Mouse (Mus musculus): ENCODE results near the gene St8sia1. TPM values are rescaled to one million over a fixed set of nuclear protein-coding genes. Genes with fewer than 3 reads are reported as not detected.

St8sia1 gene
- polyA plus RNA-seq, 1 experiment from 2014 or later = 1.1 TPM

- H3K4me3 ChIP-seq (ENCODE audit: control insufficient read depth in 1 of 2, insufficient read depth in 1 of 2, low read depth in 1 of 2, low read length in 2 of 2) = no peak overlapping the region
- no peak for ATAC-seq (ENCODE audit: insufficient number of reproducible peaks, insufficient read depth, low FRiP score, low read depth)
- H3K36me3 ChIP-seq (ENCODE audit: control insufficient read depth, insufficient read depth, low read length) = no peaks in the 10 kb centered on the region
- no peak overlapping the region for H3K27ac ChIP-seq (replicated peaks in 1 of 2; ENCODE audit: control insufficient read depth in 1 of 2, insufficient read depth in 1 of 2, low read depth in 2 of 2, low read length in 2 of 2)
- H3K9me3 ChIP-seq (ENCODE audit: control insufficient read depth, low read length) = no peaks in the 10 kb centered on the region
- no peaks in the 10 kb centered on the region for H3K27me3 ChIP-seq (ENCODE audit: control insufficient read depth, insufficient read depth, low read length)
- WGBS = 90% methylated on average over 8 of the region's 8 CpGs
- H3K4me2 ChIP-seq (ENCODE audit: low read length) = no peak overlapping the region
- H3K4me1 ChIP-seq (ENCODE audit: control insufficient read depth in 2 of 2, insufficient read depth in 2 of 2, low read length in 2 of 2) = peaks cover 15 to 21% of the 10 kb centered on the region in 2 experiments
- H3K9ac ChIP-seq (ENCODE audit: low read length) = no peak overlapping the region
Measured at GRCm38 (mm10) chr6:142880849-142881470, 83.3 kb downstream of the St8sia1 start.

DNA sequence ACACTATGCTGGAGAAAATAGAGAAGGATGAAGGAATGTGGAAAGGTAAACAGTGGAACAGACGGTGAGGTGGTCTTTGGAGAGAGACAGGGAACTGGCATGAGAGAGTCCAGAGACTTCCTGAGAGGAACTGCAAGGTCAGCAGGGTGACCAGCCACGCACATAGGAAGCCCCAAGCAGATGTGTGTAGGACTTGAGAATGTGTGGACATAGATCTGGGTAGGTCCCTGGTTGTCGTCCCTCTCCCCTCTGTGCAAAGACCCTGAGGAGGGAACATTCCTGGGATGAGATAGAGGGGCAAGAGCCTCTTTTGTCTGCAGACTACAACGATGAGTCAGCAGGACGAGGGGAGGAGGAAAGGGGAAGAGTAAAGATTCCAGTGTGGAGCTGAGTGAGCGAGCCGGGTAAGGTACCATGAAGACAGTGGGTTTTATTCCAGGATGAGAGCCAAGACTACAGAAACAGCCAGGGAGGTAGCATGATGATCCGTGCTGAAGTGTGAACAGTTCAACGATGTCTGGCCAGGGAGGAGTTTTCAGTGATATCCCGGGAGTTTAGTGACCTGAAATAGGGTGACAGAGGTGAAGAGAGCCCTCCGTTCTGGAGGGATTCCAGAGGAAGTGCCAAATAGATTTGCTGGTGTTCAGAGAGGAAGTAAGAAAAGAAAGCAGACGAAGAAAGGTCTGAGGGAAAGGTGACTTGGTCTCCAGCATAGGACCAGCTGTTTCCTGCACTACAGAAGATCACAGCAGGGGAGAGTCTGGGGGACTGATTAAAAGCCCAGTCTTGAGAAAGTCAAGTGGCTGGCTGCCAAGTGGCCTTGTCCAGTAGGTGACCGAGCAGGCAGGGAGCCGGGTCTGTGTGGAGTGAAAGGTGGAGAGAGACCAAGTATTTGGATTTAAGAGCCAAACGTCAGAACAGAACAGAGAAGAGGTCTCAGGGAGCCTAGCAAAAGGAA is 85.2 kb downstream of the St8sia1 start:
- Histone ChIP-seq H3K27me3 (ENCODE audit: control insufficient read depth, insufficient read depth, low read length) (no peaks in the 10 kb centered on the region), H3K4me1 (ENCODE audit: control insufficient read depth in 2 of 2, insufficient read depth in 2 of 2, low read length in 2 of 2) (peaks cover 15 to 21% of the 10 kb centered on the region in 2 experiments), H3K4me2 (ENCODE audit: low read length) (peak overlapping the region; percentile 59), H3K27ac (replicated peaks in 1 of 2; ENCODE audit: control insufficient read depth in 1 of 2, insufficient read depth in 1 of 2, low read depth in 2 of 2, low read length in 2 of 2) (peak overlapping the region; percentile 25 to 74), H3K9me3 (ENCODE audit: control insufficient read depth, low read length) (no peaks in the 10 kb centered on the region), H3K4me3 (ENCODE audit: control insufficient read depth in 1 of 2, insufficient read depth in 1 of 2, low read depth in 1 of 2, low read length in 2 of 2) (no peak overlapping the region), H3K9ac (ENCODE audit: low read length) (0 out of 2 replicates have a peak overlapping the region, but pooled peaks have one; percentile 41), H3K36me3 (ENCODE audit: control insufficient read depth, insufficient read depth, low read length) (no peaks in the 10 kb centered on the region)
- peak; percentile 63 for ATAC-seq (ENCODE audit: insufficient number of reproducible peaks, insufficient read depth, low FRiP score, low read depth)
- 3% methylated on average over 15 of the region's 15 CpGs for WGBS

DNA sequence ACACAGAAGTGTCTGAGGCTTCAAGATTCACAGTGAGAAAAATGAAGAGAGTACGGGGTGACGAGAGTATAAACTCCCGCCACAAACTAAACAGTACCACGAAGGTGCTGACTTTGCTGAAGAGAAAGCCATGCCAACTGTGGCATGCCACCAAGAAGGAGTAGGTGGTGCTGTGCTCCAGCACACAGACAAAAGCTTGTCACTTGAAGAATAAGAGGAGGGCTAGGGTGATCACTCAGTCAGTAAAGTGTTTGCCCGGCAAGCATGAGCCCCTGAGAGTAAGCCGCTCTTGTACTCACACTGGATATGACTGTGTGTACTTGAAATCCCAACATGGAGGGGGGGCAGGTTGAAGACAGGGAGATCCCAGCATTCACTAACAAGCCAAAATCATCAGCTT is 87.0 kb downstream of the St8sia1 start:
- H3K4me1 ChIP-seq (ENCODE audit: control insufficient read depth in 2 of 2, insufficient read depth in 2 of 2, low read length in 2 of 2) = peaks cover 15 to 21% of the 10 kb centered on the region in 2 experiments
- no peaks in the 10 kb centered on the region for H3K27me3 ChIP-seq (ENCODE audit: control insufficient read depth, insufficient read depth, low read length)
- H3K9ac ChIP-seq (ENCODE audit: low read length) = no peak overlapping the region
- H3K4me3 ChIP-seq (ENCODE audit: control insufficient read depth in 1 of 2, insufficient read depth in 1 of 2, low read depth in 1 of 2, low read length in 2 of 2) = no peak overlapping the region
- no peak for ATAC-seq (ENCODE audit: insufficient number of reproducible peaks, insufficient read depth, low FRiP score, low read depth)
- no peak overlapping the region for H3K27ac ChIP-seq (replicated peaks in 1 of 2; ENCODE audit: control insufficient read depth in 1 of 2, insufficient read depth in 1 of 2, low read depth in 2 of 2, low read length in 2 of 2)
- H3K4me2 ChIP-seq (ENCODE audit: low read length) = no peak overlapping the region
- H3K9me3 ChIP-seq (ENCODE audit: control insufficient read depth, low read length) = no peaks in the 10 kb centered on the region
- 77% methylated on average over 6 of the region's 6 CpGs for WGBS
- H3K36me3 ChIP-seq (ENCODE audit: control insufficient read depth, insufficient read depth, low read length) = no peaks in the 10 kb centered on the region

DNA sequence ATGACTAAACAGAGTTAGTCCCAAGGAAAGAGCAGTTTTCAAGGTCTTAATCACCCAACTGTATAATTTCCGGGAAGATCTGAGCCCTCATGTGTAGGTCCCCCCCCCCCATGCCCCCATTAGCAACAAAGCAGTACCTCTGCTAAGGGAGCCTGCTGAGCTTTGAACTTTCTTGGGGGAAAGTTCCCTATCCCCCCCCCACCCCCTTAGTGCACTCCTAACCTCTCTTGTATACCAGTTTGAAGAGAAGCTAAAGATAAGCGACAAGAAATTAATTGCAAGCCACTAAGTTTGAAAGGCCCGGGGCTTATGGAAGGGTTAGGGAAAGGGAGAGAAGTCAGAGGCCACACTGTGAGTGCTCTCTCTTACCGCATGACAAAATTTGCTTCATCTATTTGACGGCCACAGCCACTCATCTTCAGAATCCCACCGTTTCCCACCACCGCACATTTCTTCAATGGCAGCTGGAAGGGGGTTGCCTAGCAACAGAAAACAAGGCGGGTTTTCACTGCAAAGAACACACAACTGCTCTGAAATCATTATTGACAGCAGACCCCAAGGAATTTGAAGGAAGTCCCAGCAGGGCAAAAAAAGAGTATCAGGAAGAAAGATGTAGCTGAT is 87.9 kb downstream of the St8sia1 start:
- Histone ChIP-seq H3K27ac (replicated peaks in 1 of 2; ENCODE audit: control insufficient read depth in 1 of 2, insufficient read depth in 1 of 2, low read depth in 2 of 2, low read length in 2 of 2) (no peak overlapping the region), H3K9ac (ENCODE audit: low read length) (no peak overlapping the region), H3K9me3 (ENCODE audit: control insufficient read depth, low read length) (no peaks in the 10 kb centered on the region), H3K4me1 (ENCODE audit: control insufficient read depth in 2 of 2, insufficient read depth in 2 of 2, low read length in 2 of 2) (peaks cover 15 to 21% of the 10 kb centered on the region in 2 experiments), H3K4me2 (ENCODE audit: low read length) (no peak overlapping the region), H3K27me3 (ENCODE audit: control insufficient read depth, insufficient read depth, low read length) (no peaks in the 10 kb centered on the region), H3K4me3 (ENCODE audit: control insufficient read depth in 1 of 2, insufficient read depth in 1 of 2, low read depth in 1 of 2, low read length in 2 of 2) (no peak overlapping the region), H3K36me3 (ENCODE audit: control insufficient read depth, insufficient read depth, low read length) (no peaks in the 10 kb centered on the region)
- no peak for ATAC-seq (ENCODE audit: insufficient number of reproducible peaks, insufficient read depth, low FRiP score, low read depth)
- 57% methylated on average over 8 of the region's 8 CpGs for WGBS

DNA sequence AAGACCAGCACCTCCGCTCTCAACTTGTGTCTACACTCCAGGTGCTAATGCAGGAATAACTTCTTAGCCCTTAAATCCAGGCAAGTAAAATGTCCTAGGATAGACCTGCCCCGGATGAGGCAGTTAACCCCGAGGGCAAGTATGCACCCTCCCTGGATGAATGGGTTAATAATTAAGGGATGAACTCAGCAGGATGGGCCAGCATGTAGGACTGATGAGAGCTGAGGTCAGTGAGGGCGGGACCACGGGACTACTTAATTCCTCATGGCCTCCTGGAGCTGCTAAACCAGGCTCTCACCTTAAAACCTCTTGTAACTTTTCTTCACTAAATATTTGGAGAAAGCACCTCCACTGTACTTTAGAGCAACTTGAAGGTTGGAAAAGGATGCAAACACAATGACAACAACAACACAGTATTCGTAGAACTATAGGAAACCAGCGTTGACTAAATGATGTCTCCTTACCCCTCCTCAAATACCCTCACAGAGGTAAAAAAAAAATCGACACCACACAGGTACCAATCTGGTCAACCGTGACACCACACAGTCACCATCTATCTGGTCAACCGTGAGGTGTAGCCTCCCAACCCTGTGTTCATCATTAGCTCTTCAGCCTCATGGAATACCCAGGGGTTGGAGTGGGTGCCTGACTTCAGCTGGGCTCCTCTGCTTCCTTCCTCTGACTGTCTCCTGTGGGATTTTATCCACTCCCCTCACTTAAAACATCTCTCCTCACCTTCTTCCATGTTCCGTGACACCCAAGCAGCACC is 90.3 kb downstream of the St8sia1 start:
- 77% methylated on average over 11 of the region's 11 CpGs for WGBS
- no peak for ATAC-seq (ENCODE audit: insufficient number of reproducible peaks, insufficient read depth, low FRiP score, low read depth)
- no peaks in the 10 kb centered on the region for H3K36me3 ChIP-seq (ENCODE audit: control insufficient read depth, insufficient read depth, low read length)
- H3K27me3 ChIP-seq (ENCODE audit: control insufficient read depth, insufficient read depth, low read length) = no peaks in the 10 kb centered on the region
- no peak overlapping the region for H3K9ac ChIP-seq (ENCODE audit: low read length)
- peaks cover 8 to 13% of the 10 kb centered on the region in 2 experiments for H3K4me1 ChIP-seq (ENCODE audit: control insufficient read depth in 2 of 2, insufficient read depth in 2 of 2, low read length in 2 of 2)
- H3K9me3 ChIP-seq (ENCODE audit: control insufficient read depth, low read length) = no peaks in the 10 kb centered on the region
- H3K4me2 ChIP-seq (ENCODE audit: low read length) = no peak overlapping the region
- H3K4me3 ChIP-seq (ENCODE audit: control insufficient read depth in 1 of 2, insufficient read depth in 1 of 2, low read depth in 1 of 2, low read length in 2 of 2) = no peak overlapping the region
- H3K27ac ChIP-seq (replicated peaks in 1 of 2; ENCODE audit: control insufficient read depth in 1 of 2, insufficient read depth in 1 of 2, low read depth in 2 of 2, low read length in 2 of 2) = no peak overlapping the region

DNA sequence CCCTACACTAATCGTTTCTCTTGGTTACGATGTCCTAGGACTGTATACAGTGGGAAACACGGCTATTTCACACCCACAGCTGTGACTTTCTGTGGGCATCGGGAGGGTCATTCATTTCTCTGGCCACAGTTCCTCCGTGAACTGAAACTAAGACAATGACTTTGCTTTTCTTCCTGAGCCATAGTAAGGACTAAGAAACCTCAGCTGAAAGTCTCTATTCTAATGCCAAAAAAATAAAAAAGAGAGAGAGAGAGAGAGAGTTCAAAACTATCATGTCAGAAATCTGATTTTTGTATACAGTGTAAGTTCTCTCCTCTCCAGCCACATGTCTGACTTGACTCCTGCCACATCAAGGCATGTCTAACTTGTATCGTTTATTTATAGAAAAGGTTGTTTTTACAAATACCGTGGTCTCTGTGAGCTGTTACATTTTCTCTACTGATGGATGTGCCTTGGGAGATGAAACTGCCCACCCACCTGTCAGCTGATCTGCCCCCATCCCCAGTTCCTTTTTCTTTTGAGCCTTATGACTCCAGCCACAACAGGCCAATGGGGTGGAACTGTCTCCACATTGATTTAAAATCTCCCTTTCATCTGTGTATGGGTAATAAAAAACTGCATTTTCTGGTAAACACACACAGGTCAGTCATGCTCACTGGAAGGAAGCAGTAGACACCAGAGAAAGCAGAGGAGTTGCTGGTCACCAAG is 94.4 kb downstream of the St8sia1 start:
- WGBS = 76% methylated on average over 7 of the region's 7 CpGs
- Histone ChIP-seq H3K27ac (replicated peaks in 1 of 2; ENCODE audit: control insufficient read depth in 1 of 2, insufficient read depth in 1 of 2, low read depth in 2 of 2, low read length in 2 of 2) (no peak overlapping the region), H3K4me1 (ENCODE audit: control insufficient read depth in 2 of 2, insufficient read depth in 2 of 2, low read length in 2 of 2) (no peaks in the 10 kb centered on the region; a peak in 1 of 4 replicates), H3K9ac (ENCODE audit: low read length) (no peak overlapping the region), H3K9me3 (ENCODE audit: control insufficient read depth, low read length) (no peaks in the 10 kb centered on the region), H3K4me3 (ENCODE audit: control insufficient read depth in 1 of 2, insufficient read depth in 1 of 2, low read depth in 1 of 2, low read length in 2 of 2) (no peak overlapping the region), H3K36me3 (ENCODE audit: control insufficient read depth, insufficient read depth, low read length) (no peaks in the 10 kb centered on the region), H3K27me3 (ENCODE audit: control insufficient read depth, insufficient read depth, low read length) (no peaks in the 10 kb centered on the region), H3K4me2 (ENCODE audit: low read length) (no peak overlapping the region)
- ATAC-seq (ENCODE audit: insufficient number of reproducible peaks, insufficient read depth, low FRiP score, low read depth) = no peak
